Comparison of ENCODE assay signal across 8 mouse cellular contexts in the genomic region with DNA sequence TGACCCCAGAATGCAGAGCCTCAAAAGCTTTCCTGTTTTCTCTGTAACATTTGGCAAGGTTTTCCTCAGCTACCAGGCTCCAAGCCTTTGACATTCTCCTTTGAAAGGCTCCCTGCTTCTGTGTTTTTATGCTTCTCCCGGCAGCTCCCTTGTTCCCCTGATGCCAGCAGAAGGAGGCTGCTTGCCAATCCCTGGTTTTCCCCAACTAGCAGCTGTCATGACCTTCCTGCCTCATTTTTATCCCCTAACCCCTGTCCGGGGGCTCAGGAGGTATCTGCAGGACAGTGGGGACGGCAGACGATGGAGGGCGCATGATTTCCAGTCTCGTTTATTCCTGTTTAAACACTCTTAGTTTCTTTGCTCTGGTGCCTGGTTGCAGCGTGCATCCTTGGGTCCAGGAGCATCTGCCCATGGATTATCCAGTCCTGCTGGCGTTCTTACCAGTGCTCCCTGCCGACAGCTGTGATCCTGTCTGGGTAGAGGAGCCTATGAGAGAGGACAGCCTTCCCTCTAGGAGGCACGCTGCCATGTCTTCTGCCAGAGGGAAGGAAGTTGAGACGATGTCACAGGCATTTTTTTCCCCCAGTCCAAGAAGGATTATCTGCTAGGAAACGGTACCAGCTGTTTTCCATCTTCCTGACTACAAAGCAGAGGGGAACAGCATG.
DNase-seq lines count a peak whose midpoint lies in the region; ATAC-seq and TF ChIP-seq lines count a peak whose summit lies in the region.

No protein-coding gene starts in this region.

- no peaks in the 10 kb centered on the region for H3K9me3 ChIP-seq in hindbrain, postnatal 0 days (ENCODE audit: low read length)

- peak overlapping the region; percentile 97 for H3K27ac ChIP-seq in hindbrain, postnatal 0 days

- H3K27me3 ChIP-seq in hindbrain, postnatal 0 days (ENCODE audit: insufficient read depth, low read length), result no peaks in the 10 kb centered on the region

- intact Hi-C loops in gastrocnemius, postnatal 14 days (cut with DNase I; ENCODE audit: low total_unique reads), result no loop called here

- no peaks in the 10 kb centered on the region for H3K36me3 ChIP-seq in hindbrain, postnatal 0 days (ENCODE audit: insufficient read depth, low read length)

- peak overlapping the region; percentile 43 for H3K4me2 ChIP-seq in hindbrain, postnatal 0 days (ENCODE audit: low read depth, low read length)

- TF ChIP-seq CTCF in hindbrain, postnatal 0 days (IDR thresholded peaks at IDR 0.05; ENCODE audit: low read depth), result peak; percentile 29; the same call in 1 of the 2 replicates

- WGBS in hindbrain, postnatal 0 days, result 5% methylated on average over 12 of the region's 12 CpGs

- peaks cover 30% of the 10 kb centered on the region for H3K4me1 ChIP-seq in hindbrain, postnatal 0 days (ENCODE audit: insufficient read depth, low read length)

- peak overlapping the region; percentile 38 for H3K9ac ChIP-seq in hindbrain, postnatal 0 days (replicated peaks; ENCODE audit: low read length)

- 0 out of 2 replicates have a peak overlapping the region, but pooled peaks have one; percentile 2 for H3K4me3 ChIP-seq in hindbrain, postnatal 0 days (ENCODE audit: low read length)

- peak; percentile 83 for ATAC-seq in hindbrain, postnatal 0 days

- DNase-seq in urinary bladder, adult 18-20 months (ENCODE audit: low spot score in 2 of 2), result peak; percentile 8 to 56
- no peak for DNase-seq in urinary bladder, postnatal 10 days (ENCODE audit: low spot score)
- DNase-seq in gastrocnemius, postnatal 14 days, result peak; percentile 89
- peak; percentile 84 for DNase-seq in hindbrain, postnatal 0 days (ENCODE audit: low spot score)
- DNase-seq in left cerebral cortex, adult 11 months (ENCODE audit: low spot score), result peak; percentile 64
- peak; percentile 89 for DNase-seq in lung, postnatal 10 days
- peak; percentile 45 to 64 for DNase-seq in right cerebral cortex, adult 2 months (ENCODE audit: low spot score in 2 of 2)
- DNase-seq in spleen, postnatal 10 days (ENCODE audit: low spot score in 2 of 2), result no peak

Comparison
In these comparisons a context has a peak if more than half of its experiments do, and no peak if none do; other contexts are left out.
1. DNase-seq: peak in urinary bladder, adult 18-20 months (2 of 2), gastrocnemius, postnatal 14 days (single experiment), hindbrain, postnatal 0 days (single experiment), left cerebral cortex, adult 11 months (single experiment), lung, postnatal 10 days (single experiment) and right cerebral cortex, adult 2 months (2 of 2); none in urinary bladder, postnatal 10 days (single experiment) and spleen, postnatal 10 days (0 of 2).